Mouse (Mus musculus) CH12.LX (cell line): ENCODE results near the gene Id2. TPM values are rescaled to one million over a fixed set of nuclear protein-coding genes. Genes with fewer than 3 reads are reported as not detected.

Experiments used
- DNase-seq: peaks from one replicate; pipeline ENCODE4 v3.0.0-alpha.2; 2013; ENCODE audit errors: extremely low read depth
- H3K27ac ChIP-seq: 2 replicates; pipeline ENCODE4 v1.5.1; 2012; ENCODE audit warnings: low read depth, mild to moderate bottlenecking, control low read depth, moderate library complexity; ENCODE audit not compliant: insufficient read depth
- H3K27me3 ChIP-seq: replicated peaks from 2 replicates; pipeline ENCODE3; 2012; ENCODE audit warnings: inconsistent platforms
- H3K36me3 ChIP-seq, 2 experiments: replicated peaks in 1 of 2; 2 replicates each; pipeline versions ENCODE3 to v1.6.1; 2012; ENCODE audit warnings: inconsistent platforms in 1 of 2, low read length in 1 of 2, mild to moderate bottlenecking in 1 of 2, mixed read lengths in 1 of 2, moderate library complexity in 1 of 2; ENCODE audit not compliant: control insufficient read depth in 1 of 2, insufficient read depth in 1 of 2
- H3K4me1 ChIP-seq, 2 experiments: 2 replicates each; pipeline ENCODE4 v1.6.1; 2012; ENCODE audit warnings: inconsistent platforms in 1 of 2, moderate library complexity in 1 of 2; ENCODE audit not compliant: insufficient read depth in 2 of 2, control insufficient read depth in 1 of 2
- H3K4me2 ChIP-seq: 2 replicates; pipeline ENCODE4 v1.6.1; 2012; ENCODE audit warnings: low read depth, mild to moderate bottlenecking, control low read depth; ENCODE audit not compliant: poor library complexity, insufficient read depth, severe bottlenecking
- H3K4me3 ChIP-seq, 3 experiments: fragments of 150-350 bp in 1 of 3; sonication (generic) in 1 of 3; replicated peaks in 1 of 3; 2 replicates each; pipeline versions ENCODE3 to v1.5.1; 2011 to 2012; ENCODE audit warnings: low read depth in 2 of 3, low read length in 2 of 3, mild to moderate bottlenecking in 2 of 3, moderate library complexity in 2 of 3, control low read depth in 1 of 3, improper control_type of control experiment in 1 of 3, inconsistent platforms in 1 of 3, mixed read lengths in 1 of 3; ENCODE audit not compliant: poor library complexity in 1 of 3
- H3K79me2 ChIP-seq: replicated peaks from 2 replicates; pipeline ENCODE4 v1.6.1; 2012; ENCODE audit warnings: mild to moderate bottlenecking, moderate library complexity; ENCODE audit not compliant: control insufficient read depth, poor library complexity, insufficient read depth, severe bottlenecking; ENCODE audit errors: extremely low read depth
- H3K9ac ChIP-seq: 2 replicates; pipeline ENCODE4 v1.6.1; 2012; ENCODE audit warnings: low read depth, mild to moderate bottlenecking, control low read depth, moderate library complexity; ENCODE audit not compliant: insufficient read depth
- H3K9me3 ChIP-seq: replicated peaks from 2 replicates; pipeline ENCODE3; 2012; ENCODE audit warnings: low read length, inconsistent platforms, mixed read lengths
- BHLHE40 ChIP-seq: IDR thresholded peaks from 2 replicates; pipeline ENCODE4 v1.6.1; 2011; ENCODE audit warnings: mild to moderate bottlenecking, low read depth, low read length, improper control_type of control experiment
- CHD1 ChIP-seq: IDR thresholded peaks from 2 replicates; pipeline ENCODE4 v1.6.1; 2012; ENCODE audit warnings: low read depth, low read length, improper control_type of control experiment, inconsistent platforms
- CHD2 ChIP-seq: IDR thresholded peaks from 2 replicates; pipeline ENCODE4 v1.6.1; 2011; ENCODE audit warnings: low read length, improper control_type of control experiment
- GABPA ChIP-seq: IDR thresholded peaks from 2 replicates; pipeline ENCODE4 v1.6.1; 2012; ENCODE audit warnings: low read depth, low read length, improper control_type of control experiment, inconsistent platforms; ENCODE audit not compliant: insufficient replicate concordance
- HCFC1 ChIP-seq: IDR thresholded peaks from 2 replicates; pipeline ENCODE4 v1.6.1; 2012; ENCODE audit warnings: low read depth, mild to moderate bottlenecking, inconsistent platforms, low read length, improper control_type of control experiment
- JUND ChIP-seq: conservative IDR thresholded peaks from 2 replicates; pipeline ENCODE4 v1.6.1; 2011; ENCODE audit warnings: low read depth, low read length, improper control_type of control experiment
- KAT2A ChIP-seq: IDR thresholded peaks from 2 replicates; pipeline ENCODE4 v1.6.1; 2012; ENCODE audit warnings: low read length, improper control_type of control experiment, inconsistent platforms; ENCODE audit not compliant: insufficient replicate concordance
- MAFK ChIP-seq: IDR thresholded peaks from 2 replicates; pipeline ENCODE4 v1.6.1; 2011; ENCODE audit warnings: low read length, improper control_type of control experiment; ENCODE audit not compliant: insufficient replicate concordance
- MAX ChIP-seq: IDR thresholded peaks from 2 replicates; pipeline ENCODE4 v1.6.1; 2011; ENCODE audit warnings: low read length, improper control_type of control experiment
- MAZ ChIP-seq: IDR thresholded peaks from 2 replicates; pipeline ENCODE4 v1.6.1; 2012; ENCODE audit warnings: low read depth, mild to moderate bottlenecking, inconsistent platforms, low read length, improper control_type of control experiment, moderate library complexity
- MXI1 ChIP-seq: IDR thresholded peaks from 2 replicates; pipeline ENCODE4 v1.6.1; 2011; ENCODE audit warnings: mild to moderate bottlenecking, low read depth, low read length, improper control_type of control experiment
- NRF1 ChIP-seq: IDR thresholded peaks from 2 replicates; pipeline ENCODE4 v1.6.1; 2014; ENCODE audit warnings: low read depth, mild to moderate bottlenecking, inconsistent platforms, low read length, improper control_type of control experiment, moderate library complexity
- POLR2AphosphoS2 ChIP-seq: IDR thresholded peaks from 2 replicates; pipeline ENCODE4 v1.6.1; 2011; ENCODE audit warnings: low read depth, low read length, improper control_type of control experiment
- RCOR1 ChIP-seq: conservative IDR thresholded peaks from 2 replicates; pipeline ENCODE4 v1.6.1; 2012; ENCODE audit warnings: low read depth, mild to moderate bottlenecking, inconsistent platforms, low read length, improper control_type of control experiment
- SIN3A ChIP-seq: IDR thresholded peaks from 2 replicates; pipeline ENCODE4 v1.6.1; 2012; ENCODE audit warnings: low read length, improper control_type of control experiment, inconsistent platforms
- SMC3 ChIP-seq: IDR thresholded peaks from 2 replicates; pipeline ENCODE4 v1.6.1; 2011; ENCODE audit warnings: low read depth, low read length, improper control_type of control experiment
- TBP ChIP-seq: conservative IDR thresholded peaks from 2 replicates; pipeline ENCODE4 v1.6.1; 2011; ENCODE audit warnings: low read depth, low read length, improper control_type of control experiment
- TCF12 ChIP-seq: IDR thresholded peaks from 2 replicates; pipeline ENCODE4 v1.6.1; 2014; ENCODE audit warnings: low read depth, mild to moderate bottlenecking, inconsistent platforms, low read length, improper control_type of control experiment
- UBTF ChIP-seq: IDR thresholded peaks from 2 replicates; pipeline ENCODE4 v1.6.1; 2012; ENCODE audit warnings: low read depth, mild to moderate bottlenecking, inconsistent platforms, low read length, improper control_type of control experiment, moderate library complexity
- USF2 ChIP-seq: conservative IDR thresholded peaks from 2 replicates; pipeline ENCODE4 v1.6.1; 2011; ENCODE audit warnings: low read depth, low read length, improper control_type of control experiment
- ZMIZ1 ChIP-seq: IDR thresholded peaks from 2 replicates; pipeline ENCODE4 v1.6.1; 2012; ENCODE audit warnings: low read depth, mild to moderate bottlenecking, inconsistent platforms, low read length, improper control_type of control experiment
- dilution Hi-C: fragments of 300-500 bp; cut with MboI; formaldehyde crosslinking; loops from 2 replicates; pipeline ENCODE4 v1.14.3; 2020; ENCODE audit warnings: low sequenced_read_pairs; ENCODE audit not compliant: extremely low pct_unique_long_range_greater_than_20kb, extremely low pct_ligation_motif_present
- in situ Hi-C: fragments of 300-500 bp; cut with MboI; formaldehyde crosslinking; loops from 3 replicates; pipeline ENCODE4 v1.14.3; 2019; ENCODE audit warnings: low sequenced_read_pairs, low pct_ligation_motif_present, low pct_unique_long_range_greater_than_20kb, mixed read lengths
- polyA plus RNA-seq: library from polyadenylated mRNA; unstranded; fragments of >175 nt; gene quantifications from 2 replicates; pipeline ENCODE4 v1.2.1, GENCODE M21; 2012; ENCODE audit warnings: low read depth; ENCODE audit not compliant: insufficient read length
- total RNA-seq, 2 experiments: library from RNA; depleted of rRNA; stranded (reverse); fragments of 300-350 nt in 1 of 2; fragments of >200 nt in 1 of 2; gene quantifications; 2 replicates each; pipeline ENCODE4 v1.2.3; 2012 to 2014

Id2 gene
- total and polyA plus RNA-seq, 3 experiments, result 12.4 to 42.9 (median 14.2) TPM

DNA sequence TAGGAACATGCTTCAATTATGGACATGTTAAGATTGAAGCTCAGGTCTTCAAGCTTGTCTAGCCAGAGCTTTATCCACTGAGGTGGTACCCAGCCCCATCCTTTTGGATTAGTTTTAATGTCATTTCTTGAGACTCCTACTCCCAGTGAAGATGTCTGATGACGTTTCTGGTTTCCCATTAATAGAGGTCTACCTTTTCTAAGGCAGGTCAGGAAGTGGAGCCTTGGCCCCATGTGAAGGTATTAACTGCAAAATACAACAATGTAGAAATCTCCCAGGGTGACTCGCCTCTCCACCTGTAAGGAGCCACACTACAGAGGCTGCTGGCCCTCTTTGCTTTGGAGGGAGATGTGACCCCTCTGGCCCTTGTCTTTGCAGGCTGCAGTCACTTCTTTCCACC, 19.2 kb upstream of the Id2 start:
- no peak overlapping the region for H3K27ac ChIP-seq
- H3K79me2 ChIP-seq, result no peaks in the 10 kb centered on the region
- H3K4me1 ChIP-seq, result no peaks in the 10 kb centered on the region
- dilution Hi-C loops (no loop called here), in situ Hi-C loops (no loop called here)
- H3K36me3 ChIP-seq, result no peaks in the 10 kb centered on the region
- H3K4me3 ChIP-seq, result no peak overlapping the region
- no peak for TF ChIP-seq KAT2A
- no peak for TF ChIP-seq USF2
- no peak for TF ChIP-seq ZMIZ1
- no peak for TF ChIP-seq GABPA
- TF ChIP-seq SMC3, result no peak
- no peak for TF ChIP-seq POLR2AphosphoS2
- no peak for TF ChIP-seq MAFK
- no peak for TF ChIP-seq MXI1
- no peak for TF ChIP-seq JUND
- no peak for TF ChIP-seq UBTF
- no peak for TF ChIP-seq MAZ
- no peak for TF ChIP-seq SIN3A
- TF ChIP-seq CHD1, result no peak
- no peak for TF ChIP-seq HCFC1
- TF ChIP-seq TCF12, result no peak
- H3K9me3 ChIP-seq, result peaks cover 11% of the 10 kb centered on the region
- no peak overlapping the region for H3K9ac ChIP-seq
- H3K27me3 ChIP-seq, result no peaks in the 10 kb centered on the region
- DNase-seq, result no peak
- no peak overlapping the region for H3K4me2 ChIP-seq

DNA sequence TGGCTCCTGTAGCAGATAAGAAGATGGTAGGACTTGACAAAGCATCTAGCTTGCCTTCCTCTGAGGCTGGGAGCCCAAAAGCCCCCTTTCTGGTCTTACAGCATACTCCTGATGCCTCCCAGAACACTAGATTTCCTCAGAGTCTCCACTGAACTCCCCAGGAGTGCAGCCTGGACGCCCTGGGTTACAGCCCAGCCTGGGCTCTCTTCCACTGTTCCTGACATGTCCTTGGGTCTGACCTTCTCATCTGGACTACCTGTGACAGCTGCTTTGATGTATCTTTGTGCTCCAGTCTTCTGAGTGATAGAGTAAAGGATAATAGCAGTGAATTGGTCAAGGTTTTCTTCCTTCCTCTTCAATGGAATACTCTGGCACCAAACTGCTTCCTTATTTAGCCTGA, 17.5 kb upstream of the Id2 start:
- no peaks in the 10 kb centered on the region for H3K4me1 ChIP-seq
- H3K4me3 ChIP-seq, result no peak overlapping the region
- TF ChIP-seq NRF1 (no peak), TBP (no peak), JUND (no peak), RCOR1 (no peak), MAX (no peak), CHD2 (no peak), BHLHE40 (no peak)
- no peak overlapping the region for H3K9ac ChIP-seq
- no peak overlapping the region for H3K27ac ChIP-seq
- in situ Hi-C loops (no loop called here), dilution Hi-C loops (no loop called here)
- no peaks in the 10 kb centered on the region for H3K27me3 ChIP-seq
- no peaks in the 10 kb centered on the region for H3K79me2 ChIP-seq
- no peak overlapping the region for H3K4me2 ChIP-seq
- H3K9me3 ChIP-seq, result peaks cover 11% of the 10 kb centered on the region
- DNase-seq, result no peak
- no peaks in the 10 kb centered on the region for H3K36me3 ChIP-seq
